Mouse (Mus musculus) spleen, postnatal 10 days (tissue): ENCODE measurements around the gene Sgms1.
"Not testable (repeated sequence)": the region's sequence is repeated elsewhere in the genome, so short reads cannot be mapped to it uniquely, and the experiment has no call there.

Experiments
- DNase-seq, 2 experiments: peaks; one replicate each; pipeline ENCODE4 v3.0.0; 2021 to 2022; ENCODE audit warnings: low spot score in 2 of 2

Sgms1 gene

DNA sequence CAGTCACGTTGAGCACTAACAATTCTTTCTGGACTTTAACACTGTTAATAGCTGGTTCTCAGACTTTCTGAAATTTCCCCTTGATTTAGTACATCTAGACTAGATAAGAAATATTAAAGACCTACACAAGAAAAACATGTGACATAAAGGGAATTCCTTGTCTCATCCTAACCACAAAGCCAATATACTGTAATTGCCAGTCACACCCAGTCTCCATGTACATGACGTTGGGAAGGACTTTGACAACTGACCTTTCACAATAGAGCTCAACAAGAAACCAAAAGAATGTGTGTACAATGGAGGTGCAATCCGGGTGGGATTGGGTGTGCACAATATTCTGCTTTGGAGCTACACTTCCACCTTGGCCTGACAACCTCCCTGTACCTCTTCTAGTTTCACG is 297.2 kb downstream of the Sgms1 start:
- DNase-seq: no peak

DNA sequence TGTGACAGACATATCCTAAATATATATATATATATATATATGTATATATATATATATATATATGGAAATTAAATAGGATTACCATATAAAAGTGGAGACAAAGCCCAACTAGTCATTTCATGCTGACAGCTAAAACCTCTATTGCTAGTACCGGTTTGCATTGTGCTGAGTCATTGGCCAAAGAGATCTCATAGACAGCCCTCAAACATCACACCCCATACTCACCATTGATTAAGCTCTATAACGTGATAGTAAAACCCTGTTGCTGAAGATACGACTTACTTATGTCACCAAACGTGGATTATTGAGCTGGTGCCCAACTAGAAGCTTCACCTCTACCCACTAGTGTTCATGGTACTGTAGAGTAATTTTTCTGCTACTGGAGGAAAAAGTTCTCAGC is 298.7 kb downstream of the Sgms1 start:
- DNase-seq: no peak

DNA sequence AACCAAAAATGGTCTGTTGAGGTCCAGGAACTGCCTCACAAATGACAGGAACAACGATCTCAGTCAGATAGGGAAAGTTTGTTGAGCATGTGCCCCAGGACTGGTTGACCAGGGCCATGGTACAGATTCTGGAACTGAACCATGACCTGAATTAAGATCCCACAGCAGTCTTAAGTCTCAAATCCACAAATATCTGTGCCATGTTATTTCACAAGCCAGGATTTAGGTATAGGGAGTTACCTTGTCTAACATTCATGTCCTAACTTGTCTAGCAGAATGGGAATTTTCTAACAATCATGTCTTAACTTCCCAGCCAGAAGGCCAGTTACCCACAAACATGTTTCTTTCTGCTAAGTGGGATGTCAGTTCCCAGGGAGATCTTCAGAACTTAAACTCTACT is 300.9 kb downstream of the Sgms1 start:
- DNase-seq: no peak

- DNase-seq: no peak
Measured at GRCm38 (mm10) chr19:32087736-32088470, 301.6 kb downstream of the Sgms1 start.

DNA sequence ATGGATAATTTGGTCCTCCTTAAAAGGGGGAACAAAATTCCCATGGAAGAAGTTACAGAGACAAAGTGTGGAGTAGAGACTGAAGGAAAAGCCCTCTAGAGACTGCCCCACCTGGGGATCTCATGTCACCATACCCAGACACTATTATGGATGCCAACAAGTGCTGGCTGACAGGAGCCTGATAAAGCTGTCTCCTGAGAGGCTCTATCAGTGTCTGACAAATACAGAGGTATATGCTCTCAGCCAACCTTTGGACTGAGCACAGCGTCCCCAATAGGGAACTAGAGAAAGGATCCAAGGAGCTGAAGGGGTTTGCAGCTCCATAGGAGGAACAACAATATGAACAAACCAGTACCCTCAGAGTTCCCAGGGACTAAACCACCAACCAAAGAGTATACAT is 304.7 kb downstream of the Sgms1 start:
- DNase-seq: not testable (repeated sequence)
